Mouse (Mus musculus): ENCODE results near the gene Lrsam1.

Lrsam1 gene

DNA sequence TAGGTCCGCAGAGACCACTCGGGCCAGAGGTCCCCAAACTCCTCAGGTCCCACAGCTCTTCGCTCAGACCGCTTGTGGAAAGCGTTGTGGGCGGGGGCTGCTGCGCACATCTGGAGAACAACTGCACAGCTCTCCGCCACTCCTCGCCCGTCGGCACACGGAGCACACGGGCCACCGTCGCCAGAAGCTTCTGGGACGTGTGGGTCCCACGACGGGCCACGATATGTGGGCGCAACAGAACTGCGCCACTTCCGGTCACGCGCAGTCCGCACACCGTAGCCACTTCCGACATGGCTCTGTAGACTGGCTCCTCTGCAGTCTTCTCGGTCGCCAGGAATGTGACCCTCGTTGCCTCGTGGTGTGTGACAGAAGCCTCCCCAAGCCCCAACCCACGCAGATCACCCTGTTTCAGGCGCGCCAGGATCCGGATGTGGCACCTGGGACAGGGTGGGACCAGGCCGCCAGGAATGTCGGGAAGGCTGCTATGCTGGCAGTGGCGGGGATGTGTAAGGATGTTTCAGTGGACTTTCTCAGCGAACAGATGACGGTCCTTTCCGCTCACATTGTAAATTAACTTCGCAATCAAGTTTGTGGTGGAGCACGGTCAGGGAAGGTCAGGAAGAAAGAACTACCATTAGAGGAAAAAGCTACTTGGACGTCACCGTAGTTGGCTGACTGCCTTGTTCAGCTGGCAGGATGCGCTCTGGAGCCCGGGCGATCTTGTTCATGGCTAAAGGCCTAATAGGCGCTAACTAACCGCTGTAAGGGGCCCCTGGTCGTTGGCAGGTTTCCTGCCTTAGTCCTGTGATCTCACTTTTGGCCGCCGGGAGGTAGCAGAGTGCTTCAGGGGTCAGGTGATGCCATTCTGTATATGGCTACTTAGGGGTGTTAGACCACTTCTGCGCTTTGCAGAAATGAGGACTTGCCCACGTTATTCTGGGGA lies 5.5 kb upstream of the Lrsam1 start:
- peak; percentile 82 to 85 for DNase-seq (ENCODE audit: low spot score in 2 of 2)

GRCm38 (mm10) chr2:32966184-32966688 lies 4.8 kb upstream of the Lrsam1 start:
- DNase-seq (ENCODE audit: low spot score in 2 of 2), result no peak

- no peak for DNase-seq (ENCODE audit: low spot score in 2 of 2)
These were observed 4.2 kb upstream of the Lrsam1 start for GRCm38 (mm10) chr2:32965511-32966183.

GRCm38 (mm10) chr2:32964659-32965457 lies 3.4 kb upstream of the Lrsam1 start:
- DNase-seq (ENCODE audit: low spot score in 2 of 2), result no peak

DNA sequence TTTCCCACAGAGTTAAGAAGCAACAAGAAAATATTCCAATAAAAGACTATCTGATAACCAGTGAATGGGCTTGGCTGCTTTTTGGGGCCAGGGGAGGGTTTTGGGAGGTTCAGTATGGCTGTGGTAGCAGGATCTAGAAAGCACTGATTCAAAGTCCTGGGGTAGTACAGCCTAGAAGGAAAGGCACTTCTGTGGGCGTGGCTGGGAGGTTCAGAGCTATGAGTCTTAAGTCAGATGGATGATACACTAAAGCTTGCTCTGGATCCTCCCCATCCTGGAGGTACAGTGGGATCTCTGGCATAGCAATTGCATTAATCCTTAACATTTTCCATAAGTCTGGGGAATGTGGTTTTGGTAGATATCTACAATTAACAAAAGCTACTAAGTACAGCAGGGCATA lies 2.6 kb upstream of the Lrsam1 start:
- no peak for DNase-seq (ENCODE audit: low spot score in 2 of 2)

- no peak for DNase-seq (ENCODE audit: low spot score in 2 of 2)
These were observed 2.1 kb upstream of the Lrsam1 start for GRCm38 (mm10) chr2:32963544-32963943.

- DNase-seq (ENCODE audit: low spot score in 2 of 2), result no peak
These were observed 1.4 kb upstream of the Lrsam1 start for GRCm38 (mm10) chr2:32962875-32963220.

DNA sequence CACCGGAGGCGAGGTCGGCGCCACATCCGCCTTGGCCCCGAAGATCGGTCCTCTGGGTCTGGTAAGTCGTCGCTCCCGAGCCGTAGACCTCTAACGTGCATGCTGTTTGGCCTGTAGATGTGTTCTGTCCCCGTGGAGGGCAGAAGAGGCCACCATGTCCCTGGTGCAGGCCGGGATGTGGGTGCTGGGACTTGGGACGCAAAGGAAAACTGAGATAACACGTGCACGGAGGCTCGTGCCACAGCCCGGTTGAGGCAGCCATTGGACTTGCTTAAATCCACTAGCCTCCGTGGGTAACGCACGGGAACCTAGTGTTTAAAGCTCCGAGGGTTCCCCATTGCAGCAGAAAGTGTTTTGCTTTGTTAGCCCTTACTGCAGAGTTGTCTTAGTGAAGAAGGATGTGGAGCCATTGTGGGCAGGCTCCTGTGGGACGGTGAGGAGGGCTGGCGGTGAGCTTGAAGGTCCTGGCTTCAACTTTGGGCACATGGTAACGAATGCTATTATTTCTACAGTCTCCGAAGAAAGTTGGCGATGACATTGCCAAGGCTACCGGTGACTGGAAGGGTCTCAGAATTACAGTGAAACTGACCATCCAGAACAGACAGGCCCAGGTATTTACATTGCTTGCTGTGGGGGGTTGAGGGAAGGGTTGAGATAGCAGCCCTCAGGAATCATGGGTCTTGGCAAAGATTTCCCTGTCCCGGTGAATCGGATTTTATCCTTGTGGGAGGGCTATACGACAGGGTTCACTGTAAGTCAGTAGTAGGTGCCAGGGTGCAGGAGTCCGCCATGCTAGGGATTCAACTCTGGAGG lies 854 bp upstream of the Lrsam1 start:
- peak; percentile 11 to 22 for DNase-seq (ENCODE audit: low spot score in 2 of 2)

GRCm38 (mm10) chr2:32960273-32960672 lies 1.1 kb downstream of the Lrsam1 start:
- DNase-seq (ENCODE audit: low spot score in 2 of 2), result no peak

GRCm38 (mm10) chr2:32957344-32957743 lies 4.1 kb downstream of the Lrsam1 start:
- DNase-seq (ENCODE audit: low spot score in 2 of 2), result no peak

- no peak for DNase-seq (ENCODE audit: low spot score in 2 of 2)
These were observed 6.8 kb downstream of the Lrsam1 start for GRCm38 (mm10) chr2:32954581-32954980.

- DNase-seq (ENCODE audit: low spot score in 2 of 2), result no peak
These were observed 14.0 kb downstream of the Lrsam1 start for GRCm38 (mm10) chr2:32947454-32947853.

- DNase-seq (ENCODE audit: low spot score in 2 of 2), result no peak
These were observed 20.9 kb downstream of the Lrsam1 start for GRCm38 (mm10) chr2:32940483-32940882.

GRCm38 (mm10) chr2:32939418-32939817 lies 22.0 kb downstream of the Lrsam1 start:
- no peak for DNase-seq (ENCODE audit: low spot score in 2 of 2)

GRCm38 (mm10) chr2:32938741-32939140 lies 22.7 kb downstream of the Lrsam1 start:
- DNase-seq (ENCODE audit: low spot score in 2 of 2), result no peak

DNA sequence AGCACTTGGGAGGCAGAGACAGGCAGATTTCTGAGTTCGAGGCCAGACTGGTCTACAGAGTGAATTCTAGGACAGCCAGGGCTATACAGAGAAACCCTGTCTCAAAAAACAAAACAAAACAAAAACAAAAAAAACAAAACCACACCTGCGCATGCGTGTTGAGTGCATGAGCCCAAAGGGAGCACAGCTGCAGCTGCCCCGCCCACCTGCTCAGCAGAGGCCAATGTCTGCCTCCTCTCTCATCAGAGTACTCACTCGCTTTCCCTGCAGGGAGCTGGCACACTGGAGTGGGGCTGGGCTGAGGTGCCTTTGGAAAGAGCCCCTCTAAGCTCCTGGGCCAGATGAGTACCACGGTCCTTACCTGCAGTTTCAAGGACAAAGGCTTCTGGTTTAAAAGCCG lies 29.7 kb downstream of the Lrsam1 start:
- DNase-seq (ENCODE audit: low spot score in 2 of 2), result no peak

DNA sequence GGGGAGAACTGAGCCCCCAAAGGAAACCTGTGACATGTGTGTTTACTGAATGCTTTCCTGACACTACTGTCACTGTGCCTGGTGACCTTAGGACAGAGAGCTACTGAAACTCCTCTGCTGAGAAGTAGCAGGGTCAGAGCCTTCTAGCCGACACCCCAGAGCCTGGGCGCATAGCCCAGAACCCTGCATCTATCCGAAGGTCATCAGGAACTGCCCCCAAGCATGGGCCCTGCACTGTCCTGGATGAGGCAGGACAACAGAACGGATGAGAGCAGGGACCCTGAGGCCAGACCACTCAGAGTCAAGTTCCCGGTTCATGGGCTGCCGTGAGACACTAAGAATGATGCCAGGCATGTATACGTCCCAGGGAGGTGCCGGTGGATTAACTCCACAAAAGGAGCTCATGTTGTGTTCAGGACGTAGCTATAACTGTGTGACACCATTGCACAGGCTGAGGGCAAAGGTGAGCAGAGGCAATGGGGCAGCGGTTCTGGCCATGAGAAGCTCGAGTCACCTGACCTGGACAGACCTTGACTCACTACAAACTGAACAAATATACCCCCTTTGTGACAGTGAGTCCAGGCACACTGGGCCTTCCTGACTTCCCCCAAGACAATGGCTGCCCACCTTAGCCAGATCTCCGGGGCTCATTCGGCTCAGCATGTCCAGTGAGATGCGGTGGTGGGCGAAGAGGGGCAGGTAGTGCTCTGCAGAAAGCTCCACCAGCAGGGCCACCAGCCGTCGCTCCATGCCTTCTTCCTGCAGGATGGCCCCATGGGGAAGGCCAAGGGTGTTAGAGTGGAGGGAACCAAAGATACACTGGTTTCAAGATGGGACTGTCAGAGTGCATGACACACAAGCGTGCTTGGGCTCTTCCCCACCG lies 32.2 kb downstream of the Lrsam1 start:
- no peak for DNase-seq (ENCODE audit: low spot score in 2 of 2)

DNA sequence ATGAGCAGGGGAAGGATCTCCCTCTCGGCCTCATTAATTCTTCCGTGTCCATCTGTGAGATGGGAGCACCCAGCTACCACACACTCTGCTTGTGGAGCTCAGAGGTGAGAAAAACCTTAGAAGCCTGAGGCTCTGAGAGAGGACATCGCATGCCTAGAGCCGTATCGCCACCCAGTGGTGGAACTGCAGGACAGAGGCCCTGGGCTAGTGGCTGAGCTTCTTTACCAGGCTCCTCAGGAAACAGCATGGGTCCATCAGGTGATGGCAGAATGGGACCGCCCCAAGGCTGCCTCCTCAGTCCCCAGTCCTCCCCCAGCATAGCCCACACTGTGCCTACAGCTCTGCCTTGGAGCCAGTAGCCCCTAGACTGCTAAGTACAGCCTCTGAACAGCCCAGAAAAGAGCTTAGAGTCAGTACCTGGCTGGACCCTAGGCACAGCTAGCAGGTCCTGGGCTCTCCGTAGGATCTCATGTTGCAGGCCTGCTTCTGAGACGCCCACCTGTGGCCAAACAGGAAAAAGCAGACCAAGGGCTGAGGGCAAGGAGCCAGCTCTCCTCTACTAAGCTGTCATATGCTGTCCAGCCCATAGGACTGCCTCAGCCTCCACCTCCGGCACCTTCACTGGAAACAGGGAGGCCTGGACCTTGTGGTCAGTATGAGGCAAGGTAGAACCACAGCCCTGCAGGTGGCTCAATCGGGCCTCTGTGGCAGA lies 33.0 kb downstream of the Lrsam1 start:
- peak; percentile 72 to 80 for DNase-seq (ENCODE audit: low spot score in 2 of 2)

- no peak for DNase-seq (ENCODE audit: low spot score in 2 of 2)
These were observed 33.7 kb downstream of the Lrsam1 start for GRCm38 (mm10) chr2:32927624-32928234.
